25 mouse cellular contexts compared by ENCODE assay signal in the genomic region with DNA sequence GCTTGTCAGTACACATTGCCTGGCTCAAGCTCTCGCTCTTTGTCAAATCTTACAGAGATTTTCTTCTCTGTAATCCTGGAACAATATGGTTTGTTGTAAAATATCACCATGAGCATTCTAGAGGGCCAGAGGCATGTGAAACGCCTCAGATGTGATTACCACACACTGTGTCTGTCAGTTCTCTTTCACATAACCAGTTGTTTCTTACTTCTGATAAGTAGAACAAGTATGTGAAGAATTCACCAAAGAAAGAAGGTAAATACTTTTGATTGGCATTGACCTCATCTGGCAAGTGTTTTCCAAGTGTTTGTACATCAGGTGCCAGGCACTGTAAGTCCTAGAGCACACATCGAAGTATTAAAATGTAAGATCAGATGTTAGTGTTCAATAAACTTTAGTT. TPM values are rescaled to one million over a fixed set of nuclear protein-coding genes. Genes with fewer than 3 reads are reported as not detected.
"Had no signal": no experiment of that assay in that cellular context is flagged by ENCODE, and none has a peak within 500 bp of the region (broad histone marks: within the 10 kb centered on the region; RNA-seq: fewer than 3 reads in every experiment).

No protein-coding gene starts in this region.

- H3K9me3 ChIP-seq: intestine, embryonic 15.5 days; kidney, embryonic 15.5 days; limb, embryonic 15.5 days; liver, embryonic 13.5 days; lung, embryonic 15.5 days had no signal

- H3K27ac ChIP-seq: intestine, embryonic 15.5 days; kidney, embryonic 15.5 days; limb, embryonic 15.5 days; liver, embryonic 13.5 days; lung, embryonic 15.5 days had no signal

- ATAC-seq: intestine, embryonic 15.5 days had no signal

- H3K36me3 ChIP-seq: intestine, embryonic 15.5 days; kidney, embryonic 15.5 days; limb, embryonic 15.5 days; liver, embryonic 13.5 days; lung, embryonic 15.5 days had no signal

- H3K4me1 ChIP-seq: intestine, embryonic 15.5 days; kidney, embryonic 15.5 days; limb, embryonic 15.5 days; liver, embryonic 13.5 days; lung, embryonic 15.5 days had no signal

- H3K4me2 ChIP-seq: intestine, embryonic 15.5 days; kidney, embryonic 15.5 days; limb, embryonic 15.5 days; liver, embryonic 13.5 days; lung, embryonic 15.5 days; midbrain, embryonic 11.5 days had no signal

- DNase-seq: kidney, adult 11 months; kidney, adult 8-10 months; kidney, postnatal 10 days; kidney, postnatal 36 days; liver, embryonic 13.5 days; midbrain, embryonic 14.5 days; thymus, adult 18-20 months; thymus, postnatal 36 days had no signal

- H3K27me3 ChIP-seq: intestine, embryonic 15.5 days; kidney, embryonic 15.5 days; limb, embryonic 15.5 days; liver, embryonic 13.5 days; lung, embryonic 15.5 days had no signal

- H3K4me3 ChIP-seq: intestine, embryonic 15.5 days; kidney, embryonic 15.5 days; limb, embryonic 15.5 days; liver, embryonic 13.5 days; lung, embryonic 15.5 days had no signal

- H3K9ac ChIP-seq: intestine, embryonic 15.5 days; kidney, embryonic 15.5 days; limb, embryonic 15.5 days; liver, embryonic 13.5 days; lung, embryonic 15.5 days had no signal

RNA-seq across cellular contexts. Expression of a gene that starts 24.9 kb away (rescaled TPM):
- total RNA-seq: layer of hippocampus, adult 18-20 months; layer of hippocampus, postnatal 14 days; left cerebral cortex, adult 8-10 months; left cerebral cortex, postnatal 14 days; megakaryocyte progenitor cell, adult 5-6 weeks; megakaryocyte-erythroid progenitor cell, adult 5-6 weeks; midbrain, postnatal 0 days had no signal
- polyA plus RNA-seq: intestine, embryonic 15.5 days; kidney, embryonic 15.5 days; limb, embryonic 11.5 days; limb, embryonic 15.5 days; liver, embryonic 13.5 days; liver, embryonic 16.5 days; lung, embryonic 15.5 days; midbrain, embryonic 11.5 days; midbrain, embryonic 14.5 days; midbrain, postnatal 0 days; neural tube, embryonic 11.5 days; neural tube, embryonic 14.5 days; small intestine, adult 2 months had no signal
